Mouse (Mus musculus) kidney, postnatal 25 days (tissue): ENCODE results near the gene Gm5941.
"Not testable (repeated sequence)": the region's sequence is repeated elsewhere in the genome, so short reads cannot be mapped to it uniquely, and the experiment has no call there.

Experiments
- DNase-seq, 2 experiments: peaks; one replicate each; pipeline ENCODE4 v3.0.0; 2021; ENCODE audit warnings: mixed read lengths in 2 of 2

Gene Gm5941

DNA sequence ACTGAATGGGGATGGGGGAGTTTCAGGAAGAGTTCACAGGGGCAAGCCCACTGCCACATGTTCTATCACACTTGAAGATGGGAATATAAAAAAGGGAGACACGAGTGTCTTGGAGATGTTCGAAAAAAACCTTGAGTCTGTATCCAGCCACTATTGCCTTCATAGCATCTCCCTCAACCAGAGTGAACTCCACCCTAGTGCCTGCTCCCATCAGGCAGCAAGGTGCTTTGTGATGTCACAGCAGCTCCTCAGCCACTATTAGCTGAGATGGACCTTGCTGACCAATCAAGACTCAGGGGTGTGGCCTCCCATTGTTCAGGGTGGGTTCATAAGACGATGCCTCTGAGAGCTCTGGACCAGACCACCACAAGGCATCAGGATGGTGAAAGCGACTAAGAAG is at the start of gene Gm5941:
Gene Gm5941 (plus strand): TSS at position 301 of the 400 bp plus-strand sequence.
- not testable (repeated sequence) for DNase-seq

GRCm38 (mm10) chrX:92460496-92460895 is 29.3 kb upstream of the Gm5941 start:
- no peak for DNase-seq

DNA sequence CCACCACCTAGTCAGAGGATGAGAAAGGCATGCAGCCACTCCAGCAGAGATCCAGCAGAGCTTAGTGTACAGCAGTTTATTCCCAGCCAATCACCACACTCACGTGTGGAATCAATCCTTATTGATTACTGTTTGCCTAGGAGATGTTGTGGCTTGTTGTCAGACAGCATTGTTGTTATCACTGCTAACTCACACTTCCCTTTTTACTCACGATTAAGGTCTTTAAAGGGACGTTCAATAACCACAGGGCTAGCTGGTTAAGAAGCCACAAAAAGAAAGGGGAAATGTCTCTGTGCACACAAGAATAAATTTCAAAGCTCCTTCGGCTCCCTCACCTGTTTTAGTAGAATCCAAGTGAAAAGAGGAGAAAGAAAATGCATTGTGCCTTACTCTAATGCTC is 25.0 kb upstream of the Gm5941 start:
- DNase-seq, result no peak

- DNase-seq, result no peak
Observed at GRCm38 (mm10) chrX:92498254-92498653, 8.5 kb downstream of the Gm5941 start.

GRCm38 (mm10) chrX:92527826-92528225 is 38.1 kb downstream of the Gm5941 start:
- no peak for DNase-seq
